Mouse (Mus musculus) CH12.LX (cell line): ENCODE data around the gene Tbc1d10a. TPM values are rescaled to one million over a fixed set of nuclear protein-coding genes. Genes with fewer than 3 reads are reported as not detected.

Experiments used
- DNase-seq: peaks from one replicate; pipeline ENCODE4 v3.0.0-alpha.2; 2013; ENCODE audit errors: extremely low read depth
- H3K27ac ChIP-seq: 2 replicates; pipeline ENCODE4 v1.5.1; 2012; ENCODE audit warnings: low read depth, mild to moderate bottlenecking, control low read depth, moderate library complexity; ENCODE audit not compliant: insufficient read depth
- H3K27me3 ChIP-seq: replicated peaks from 2 replicates; pipeline ENCODE3; 2012; ENCODE audit warnings: inconsistent platforms
- H3K36me3 ChIP-seq, 2 experiments: replicated peaks in 1 of 2; 2 replicates each; pipeline versions ENCODE3 to v1.6.1; 2012; ENCODE audit warnings: inconsistent platforms in 1 of 2, low read length in 1 of 2, mild to moderate bottlenecking in 1 of 2, mixed read lengths in 1 of 2, moderate library complexity in 1 of 2; ENCODE audit not compliant: control insufficient read depth in 1 of 2, insufficient read depth in 1 of 2
- H3K4me1 ChIP-seq, 2 experiments: 2 replicates each; pipeline ENCODE4 v1.6.1; 2012; ENCODE audit warnings: inconsistent platforms in 1 of 2, moderate library complexity in 1 of 2; ENCODE audit not compliant: insufficient read depth in 2 of 2, control insufficient read depth in 1 of 2
- H3K4me2 ChIP-seq: 2 replicates; pipeline ENCODE4 v1.6.1; 2012; ENCODE audit warnings: low read depth, mild to moderate bottlenecking, control low read depth; ENCODE audit not compliant: poor library complexity, insufficient read depth, severe bottlenecking
- H3K4me3 ChIP-seq, 3 experiments: fragments of 150-350 bp in 1 of 3; sonication (generic) in 1 of 3; replicated peaks in 1 of 3; 2 replicates each; pipeline versions ENCODE3 to v1.5.1; 2011 to 2012; ENCODE audit warnings: low read depth in 2 of 3, low read length in 2 of 3, mild to moderate bottlenecking in 2 of 3, moderate library complexity in 2 of 3, control low read depth in 1 of 3, improper control_type of control experiment in 1 of 3, inconsistent platforms in 1 of 3, mixed read lengths in 1 of 3; ENCODE audit not compliant: poor library complexity in 1 of 3
- H3K79me2 ChIP-seq: replicated peaks from 2 replicates; pipeline ENCODE4 v1.6.1; 2012; ENCODE audit warnings: mild to moderate bottlenecking, moderate library complexity; ENCODE audit not compliant: control insufficient read depth, poor library complexity, insufficient read depth, severe bottlenecking; ENCODE audit errors: extremely low read depth
- H3K9ac ChIP-seq: 2 replicates; pipeline ENCODE4 v1.6.1; 2012; ENCODE audit warnings: low read depth, mild to moderate bottlenecking, control low read depth, moderate library complexity; ENCODE audit not compliant: insufficient read depth
- H3K9me3 ChIP-seq: replicated peaks from 2 replicates; pipeline ENCODE3; 2012; ENCODE audit warnings: low read length, inconsistent platforms, mixed read lengths
- BHLHE40 ChIP-seq: IDR thresholded peaks from 2 replicates; pipeline ENCODE4 v1.6.1; 2011; ENCODE audit warnings: mild to moderate bottlenecking, low read depth, low read length, improper control_type of control experiment
- CHD2 ChIP-seq: IDR thresholded peaks from 2 replicates; pipeline ENCODE4 v1.6.1; 2011; ENCODE audit warnings: low read length, improper control_type of control experiment
- CTCF ChIP-seq, 2 experiments: IDR thresholded peaks in 1 of 2; conservative IDR thresholded peaks in 1 of 2; 2 replicates each; pipeline ENCODE4 v1.5.1; 2011 to 2012; ENCODE audit warnings: low read depth in 2 of 2, low read length in 2 of 2, improper control_type of control experiment in 1 of 2, inconsistent platforms in 1 of 2, mild to moderate bottlenecking in 1 of 2, moderate library complexity in 1 of 2
- E2F4 ChIP-seq: IDR thresholded peaks from 2 replicates; pipeline ENCODE4 v1.6.1; 2011; ENCODE audit warnings: low read depth, low read length, improper control_type of control experiment; ENCODE audit not compliant: insufficient replicate concordance
- ELF1 ChIP-seq: IDR thresholded peaks from 2 replicates; pipeline ENCODE4 v1.6.1; 2014; ENCODE audit warnings: low read depth, mild to moderate bottlenecking, inconsistent platforms, low read length, improper control_type of control experiment
- EP300 ChIP-seq: IDR thresholded peaks from 2 replicates; pipeline ENCODE4 v1.6.1; 2011; ENCODE audit warnings: low read length, improper control_type of control experiment
- ETS1 ChIP-seq: conservative IDR thresholded peaks from 2 replicates; pipeline ENCODE4 v1.6.1; 2012; ENCODE audit warnings: low read depth, mild to moderate bottlenecking, inconsistent platforms, low read length, improper control_type of control experiment, moderate library complexity
- HCFC1 ChIP-seq: IDR thresholded peaks from 2 replicates; pipeline ENCODE4 v1.6.1; 2012; ENCODE audit warnings: low read depth, mild to moderate bottlenecking, inconsistent platforms, low read length, improper control_type of control experiment
- MAFK ChIP-seq: IDR thresholded peaks from 2 replicates; pipeline ENCODE4 v1.6.1; 2011; ENCODE audit warnings: low read length, improper control_type of control experiment; ENCODE audit not compliant: insufficient replicate concordance
- MAZ ChIP-seq: IDR thresholded peaks from 2 replicates; pipeline ENCODE4 v1.6.1; 2012; ENCODE audit warnings: low read depth, mild to moderate bottlenecking, inconsistent platforms, low read length, improper control_type of control experiment, moderate library complexity
- MXI1 ChIP-seq: IDR thresholded peaks from 2 replicates; pipeline ENCODE4 v1.6.1; 2011; ENCODE audit warnings: mild to moderate bottlenecking, low read depth, low read length, improper control_type of control experiment
- NELFE ChIP-seq: IDR thresholded peaks from 2 replicates; pipeline ENCODE4 v1.6.1; 2011; ENCODE audit warnings: low read depth, low read length, improper control_type of control experiment
- NRF1 ChIP-seq: IDR thresholded peaks from 2 replicates; pipeline ENCODE4 v1.6.1; 2014; ENCODE audit warnings: low read depth, mild to moderate bottlenecking, inconsistent platforms, low read length, improper control_type of control experiment, moderate library complexity
- PAX5 ChIP-seq: IDR thresholded peaks from 2 replicates; pipeline ENCODE4 v1.6.1; 2012; ENCODE audit warnings: low read length, inconsistent platforms, mixed read lengths
- POLR2A ChIP-seq: IDR thresholded peaks from 2 replicates; pipeline ENCODE4 v1.6.1; 2011; ENCODE audit warnings: low read depth, mild to moderate bottlenecking, improper control_type of control experiment, low read length
- RCOR1 ChIP-seq: conservative IDR thresholded peaks from 2 replicates; pipeline ENCODE4 v1.6.1; 2012; ENCODE audit warnings: low read depth, mild to moderate bottlenecking, inconsistent platforms, low read length, improper control_type of control experiment
- SIN3A ChIP-seq: IDR thresholded peaks from 2 replicates; pipeline ENCODE4 v1.6.1; 2012; ENCODE audit warnings: low read length, improper control_type of control experiment, inconsistent platforms
- TBP ChIP-seq: conservative IDR thresholded peaks from 2 replicates; pipeline ENCODE4 v1.6.1; 2011; ENCODE audit warnings: low read depth, low read length, improper control_type of control experiment
- USF1 ChIP-seq: IDR thresholded peaks from 2 replicates; pipeline ENCODE4 v1.6.1; 2014; ENCODE audit warnings: low read depth, mild to moderate bottlenecking, inconsistent platforms, low read length, improper control_type of control experiment
- ZC3H11A ChIP-seq: IDR thresholded peaks from 2 replicates; pipeline ENCODE4 v1.6.1; 2012; ENCODE audit warnings: low read depth, mild to moderate bottlenecking, inconsistent platforms, low read length, improper control_type of control experiment
- dilution Hi-C: fragments of 300-500 bp; cut with MboI; formaldehyde crosslinking; loops from 2 replicates; pipeline ENCODE4 v1.14.3; 2020; ENCODE audit warnings: low sequenced_read_pairs; ENCODE audit not compliant: extremely low pct_unique_long_range_greater_than_20kb, extremely low pct_ligation_motif_present
- in situ Hi-C: fragments of 300-500 bp; cut with MboI; formaldehyde crosslinking; loops from 3 replicates; pipeline ENCODE4 v1.14.3; 2019; ENCODE audit warnings: low sequenced_read_pairs, low pct_ligation_motif_present, low pct_unique_long_range_greater_than_20kb, mixed read lengths
- polyA plus RNA-seq: library from polyadenylated mRNA; unstranded; fragments of >175 nt; gene quantifications from 2 replicates; pipeline ENCODE4 v1.2.1, GENCODE M21; 2012; ENCODE audit warnings: low read depth; ENCODE audit not compliant: insufficient read length
- total RNA-seq, 2 experiments: library from RNA; depleted of rRNA; stranded (reverse); fragments of 300-350 nt in 1 of 2; fragments of >200 nt in 1 of 2; gene quantifications; 2 replicates each; pipeline ENCODE4 v1.2.3; 2012 to 2014

The Tbc1d10a gene
- total and polyA plus RNA-seq, 3 experiments: 30.3 to 33.9 (median 33.5) TPM

GRCm38 (mm10) chr11:4213107-4213506, 26.5 kb downstream of the Tbc1d10a start:
- peaks cover 55 to 86% of the 10 kb centered on the region in 2 experiments for H3K36me3 ChIP-seq
- H3K27ac ChIP-seq: no peak overlapping the region
- TF ChIP-seq ELF1 (no peak), CTCF (conservative IDR thresholded peaks at IDR 0.05 in 1 of 2, IDR thresholded peaks at IDR 0.05 in 1 of 2; ENCODE audit: low read depth in 2 of 2, low read length in 2 of 2) (no peak), POLR2A (no peak), EP300 (no peak), BHLHE40 (no peak), SIN3A (no peak), PAX5 (no peak), MAFK (no peak), USF1 (no peak), ZC3H11A (no peak), NELFE (no peak), RCOR1 (no peak), MAZ (no peak)
- DNase-seq: no peak
- H3K9me3 ChIP-seq: no peaks in the 10 kb centered on the region
- dilution Hi-C loops (no loop called here), in situ Hi-C loops (loop anchor here (10.0 kb wide), 1 partner anchor 208 kb away; no protein-coding TSS in a partner anchor)
- H3K4me1 ChIP-seq: peaks cover 0 to 14% of the 10 kb centered on the region in 2 experiments; a peak in 2 of 4 replicates
- H3K27me3 ChIP-seq: no peaks in the 10 kb centered on the region
- H3K9ac ChIP-seq: no peak overlapping the region
- H3K4me3 ChIP-seq: no peak overlapping the region
- no peaks in the 10 kb centered on the region for H3K79me2 ChIP-seq
- no peak overlapping the region for H3K4me2 ChIP-seq

- DNase-seq: no peak
- H3K9me3 ChIP-seq: no peaks in the 10 kb centered on the region
- H3K4me3 ChIP-seq: no peak overlapping the region
- no peak overlapping the region for H3K27ac ChIP-seq
- in situ Hi-C loops (loop anchor here (10.0 kb wide), 1 partner anchor 210 kb away; no protein-coding TSS in a partner anchor), dilution Hi-C loops (no loop called here)
- H3K36me3 ChIP-seq: peaks cover 48 to 71% of the 10 kb centered on the region in 2 experiments
- no peak for TF ChIP-seq CHD2
- TF ChIP-seq HCFC1: no peak
- no peak for TF ChIP-seq E2F4
- TF ChIP-seq RCOR1: no peak
- TF ChIP-seq USF1: no peak
- no peak for TF ChIP-seq MXI1
- TF ChIP-seq BHLHE40: no peak
- TF ChIP-seq NRF1: no peak
- TF ChIP-seq ETS1: no peak
- TF ChIP-seq TBP: no peak
- no peaks in the 10 kb centered on the region for H3K79me2 ChIP-seq
- no peaks in the 10 kb centered on the region for H3K27me3 ChIP-seq
- H3K4me2 ChIP-seq: no peak overlapping the region
- H3K4me1 ChIP-seq: peaks cover 0 to 23% of the 10 kb centered on the region in 2 experiments; a peak in 2 of 4 replicates
- no peak overlapping the region for H3K9ac ChIP-seq
Measured at GRCm38 (mm10) chr11:4214572-4214971, 28.0 kb downstream of the Tbc1d10a start.
